Mouse (Mus musculus) left cerebral cortex, adult 8-10 months (tissue): Measurements from ENCODE around the gene Ifna1. TPM values are rescaled to one million over a fixed set of nuclear protein-coding genes. Genes with fewer than 3 reads are reported as not detected.
"Not testable (repeated sequence)": the region's sequence is repeated elsewhere in the genome, so short reads cannot be mapped to it uniquely, and the experiment has no call there.

Experiments used
- DNase-seq, 2 experiments: peaks; one replicate each; pipeline ENCODE4 v3.0.0; 2022; ENCODE audit warnings: low spot score in 2 of 2
- total RNA-seq, 4 experiments: library from RNA; stranded (reverse); gene quantifications; 2 replicates each; pipeline ENCODE4 v1.2.4; 2022

The Ifna1 gene
- not detected for total RNA-seq

GRCm38 (mm10) chr4:88849698-88850097, at the start of gene Ifna1:
Gene Ifna1 (plus strand): TSS chr4:88850087.
- no peak for DNase-seq

DNA sequence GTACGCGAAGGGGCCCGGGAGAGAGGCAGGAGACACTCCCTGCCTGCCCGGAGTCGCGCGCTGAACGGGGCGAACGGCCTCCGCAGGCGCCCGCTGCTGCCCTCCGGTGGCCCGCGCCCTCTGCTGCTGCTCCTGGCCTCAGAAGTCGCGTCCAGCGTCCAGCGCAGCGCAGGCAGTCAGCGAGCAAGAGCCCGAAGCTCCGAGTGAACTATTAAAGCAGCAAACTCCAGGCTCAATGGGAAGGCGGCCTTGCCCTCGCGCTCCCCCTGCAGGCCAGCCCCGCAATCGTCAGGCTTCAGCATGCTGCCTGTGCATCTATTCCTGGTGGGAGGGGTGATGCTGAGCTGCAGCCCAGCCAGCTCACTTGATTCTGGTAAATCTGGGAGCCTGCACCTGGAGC, 46.9 kb upstream of the Ifna1 start, which contains the start of gene Gm13287:
TSS of gene Gm13287 (plus strand) at position 301 of the 400 bp plus-strand sequence.
- not testable (repeated sequence) for DNase-seq

- not testable (repeated sequence) for DNase-seq
Measured at GRCm38 (mm10) chr4:88805231-88805630, 44.7 kb upstream of the Ifna1 start, which contains the start of gene Gm13288. Gene Gm13288 (plus strand): TSS chr4:88805531.

GRCm38 (mm10) chr4:88805761-88806160, 44.1 kb upstream of the Ifna1 start:
- not testable (repeated sequence) for DNase-seq

GRCm38 (mm10) chr4:88815928-88816327, 34.0 kb upstream of the Ifna1 start, which contains the start of gene Ifna7:
Gene Ifna7 (plus strand): TSS chr4:88816228.
- no peak for DNase-seq

- DNase-seq = no peak
Measured at GRCm38 (mm10) chr4:88819659-88820058, 30.2 kb upstream of the Ifna1 start, which contains the start of gene Ifna11. Gene Ifna11 (plus strand): TSS chr4:88819959.

DNA sequence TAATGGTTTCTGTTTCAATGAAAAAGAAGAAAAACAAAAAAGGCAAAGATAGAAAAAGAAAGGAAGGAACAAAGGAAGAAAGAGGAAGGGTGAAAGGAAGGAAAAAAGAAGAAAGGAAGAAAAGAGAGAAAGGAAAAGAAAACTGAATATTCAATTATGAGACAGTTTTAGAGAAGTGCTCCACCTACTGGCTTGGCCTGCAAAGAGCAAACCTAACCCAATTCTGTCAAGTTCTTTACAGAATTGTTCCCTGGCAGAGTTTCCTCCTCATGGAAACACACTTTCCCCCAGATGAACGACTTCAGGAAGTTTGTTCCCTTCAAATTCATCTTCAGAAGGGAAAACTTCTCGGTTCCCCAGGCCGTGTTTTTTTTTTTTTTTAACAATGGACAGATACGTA, 26.9 kb upstream of the Ifna1 start:
- no peak for DNase-seq

GRCm38 (mm10) chr4:88827116-88827515, 22.8 kb upstream of the Ifna1 start, which contains the start of gene Ifna6:
Gene Ifna6 (plus strand): TSS chr4:88827416.
- not testable (repeated sequence) for DNase-seq

DNA sequence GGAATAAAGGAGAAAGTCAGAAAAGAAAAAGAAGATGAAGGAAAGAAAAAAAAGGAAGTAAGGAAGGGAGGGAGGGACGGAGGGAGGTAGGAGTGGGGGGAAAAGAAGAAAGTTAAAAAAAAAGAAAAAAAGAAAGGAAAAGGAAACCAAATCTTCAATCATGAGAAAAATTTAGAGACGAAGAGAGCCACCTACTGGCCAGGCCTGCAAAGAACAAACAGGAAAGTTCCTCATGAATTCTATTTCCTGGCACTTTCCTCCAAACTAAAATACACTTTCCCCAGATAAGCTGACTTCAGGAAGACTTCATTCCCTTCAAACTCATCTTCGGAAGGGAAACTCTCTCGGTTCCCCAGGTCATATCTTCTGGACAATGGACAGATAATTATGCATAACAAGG, 19.4 kb upstream of the Ifna1 start:
- no peak for DNase-seq

DNA sequence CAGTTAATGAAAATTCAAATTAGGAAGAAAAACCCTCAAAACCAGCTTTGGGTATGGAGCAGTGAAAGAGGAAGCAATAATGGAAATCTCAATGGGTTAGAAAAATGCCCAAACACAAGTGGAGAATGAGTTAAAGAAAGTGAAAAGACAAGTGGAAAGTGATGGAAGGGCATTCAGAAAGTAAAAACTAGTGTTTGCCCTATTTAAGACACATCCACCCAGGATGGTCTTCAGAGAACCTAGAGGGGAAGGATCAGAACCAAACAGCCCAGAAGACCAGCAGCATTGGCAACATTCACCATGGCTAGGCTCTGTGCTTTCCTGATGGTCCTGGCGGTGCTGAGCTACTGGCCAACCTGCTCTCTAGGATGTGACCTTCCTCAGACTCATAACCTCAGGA, 14.7 kb upstream of the Ifna1 start, which contains the start of gene Ifna5:
TSS of gene Ifna5 (plus strand) at position 301 of the 400 bp plus-strand sequence.
- not testable (repeated sequence) for DNase-seq

- DNase-seq = no peak
Measured at GRCm38 (mm10) chr4:88838828-88839227, 11.1 kb upstream of the Ifna1 start.

GRCm38 (mm10) chr4:88840058-88840457, 9.8 kb upstream of the Ifna1 start:
- no peak for DNase-seq

GRCm38 (mm10) chr4:88841438-88841911, 8.4 kb upstream of the Ifna1 start, which contains the start of gene Ifna4:
Gene Ifna4 (plus strand): TSS chr4:88841861.
- no peak for DNase-seq

DNA sequence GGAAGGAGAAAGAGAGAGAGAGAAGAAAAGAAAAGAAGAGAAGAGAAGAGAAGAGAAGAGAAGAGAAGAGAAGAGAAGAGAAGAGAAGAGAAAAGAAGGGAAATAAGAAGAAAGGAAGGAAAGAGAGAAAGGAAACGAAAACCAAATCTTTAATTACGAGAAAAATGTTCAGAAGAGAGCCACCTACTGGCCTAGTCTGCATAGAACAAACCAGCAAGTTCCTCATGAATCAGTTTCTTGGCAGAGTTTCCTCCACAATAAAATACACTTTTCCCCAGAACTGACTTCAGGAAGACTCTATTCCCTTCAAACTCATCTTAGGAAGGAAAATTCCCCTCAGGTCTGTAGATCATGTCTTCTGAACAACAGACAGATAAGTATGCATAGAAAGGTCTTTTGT, 4.6 kb upstream of the Ifna1 start:
- DNase-seq = no peak

- no peak for DNase-seq
Measured at GRCm38 (mm10) chr4:88851026-88851763, 1.3 kb downstream of the Ifna1 start.

- DNase-seq = no peak
Measured at GRCm38 (mm10) chr4:88859214-88859613, 9.3 kb downstream of the Ifna1 start.

DNA sequence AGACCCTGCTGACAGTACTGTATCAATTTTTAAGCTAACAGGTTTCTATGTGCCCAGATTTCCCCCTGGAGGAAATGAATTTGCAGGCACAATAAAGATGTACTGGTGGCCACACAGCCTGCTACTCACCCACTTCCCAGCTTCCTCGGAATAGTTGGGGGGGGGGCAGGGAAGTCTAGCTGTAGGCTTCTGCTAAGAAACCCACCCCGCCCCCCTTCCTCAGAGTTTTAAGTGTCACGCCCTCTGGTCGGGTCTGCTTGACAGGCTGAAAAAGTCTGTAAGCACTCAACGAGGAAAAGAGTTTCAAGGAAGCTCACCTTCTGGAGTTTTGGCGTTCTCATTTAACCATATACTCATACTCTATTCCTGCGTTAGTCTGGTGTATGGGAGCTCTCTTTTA, 13.4 kb downstream of the Ifna1 start:
- DNase-seq = no peak

DNA sequence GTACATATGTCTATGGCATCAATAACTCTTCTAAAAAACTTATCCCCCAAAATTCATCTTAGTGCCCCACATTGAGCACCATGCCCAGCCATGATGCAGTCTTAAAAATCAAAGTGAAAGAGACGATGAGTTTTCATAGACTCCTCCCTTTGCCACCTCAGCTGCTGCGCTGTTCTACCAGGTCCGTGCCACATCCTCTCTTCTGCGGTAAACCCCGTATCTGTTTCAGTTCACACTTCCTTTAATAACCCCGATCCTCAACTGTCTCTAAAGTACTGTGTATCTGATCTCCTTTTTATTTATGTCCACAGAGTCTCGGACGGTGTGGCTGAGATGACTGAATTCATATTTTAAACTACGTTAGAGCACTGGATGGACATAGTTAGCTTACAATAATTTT, 14.7 kb downstream of the Ifna1 start:
- no peak for DNase-seq

DNA sequence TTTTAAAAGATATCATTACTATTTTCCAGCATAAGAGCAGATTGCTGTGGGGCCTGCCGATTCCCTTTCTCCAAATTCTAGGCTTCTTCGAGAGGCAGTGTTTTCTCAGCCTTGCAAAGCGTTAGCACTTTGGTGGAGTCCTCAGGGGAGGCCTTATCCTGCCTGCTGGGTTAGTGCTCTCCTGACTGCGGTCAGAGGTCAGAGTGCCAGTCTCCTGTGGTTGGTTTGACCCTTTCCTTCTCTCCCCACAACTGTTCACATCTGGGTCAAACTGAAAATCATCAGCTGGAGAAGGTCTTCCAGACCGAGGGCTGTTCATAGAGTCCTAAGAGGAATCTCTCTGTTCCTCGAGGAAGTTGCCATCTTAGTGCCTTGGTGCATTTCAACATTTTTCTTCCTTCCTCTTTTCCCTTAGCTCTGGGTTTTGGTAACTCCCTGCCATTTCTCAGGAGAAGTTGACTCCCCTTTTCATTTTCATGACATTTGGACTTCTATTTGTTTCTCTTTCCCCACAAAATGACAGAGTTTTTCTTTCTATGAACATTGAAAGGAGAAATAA, 15.2 kb downstream of the Ifna1 start:
- DNase-seq = no peak

DNA sequence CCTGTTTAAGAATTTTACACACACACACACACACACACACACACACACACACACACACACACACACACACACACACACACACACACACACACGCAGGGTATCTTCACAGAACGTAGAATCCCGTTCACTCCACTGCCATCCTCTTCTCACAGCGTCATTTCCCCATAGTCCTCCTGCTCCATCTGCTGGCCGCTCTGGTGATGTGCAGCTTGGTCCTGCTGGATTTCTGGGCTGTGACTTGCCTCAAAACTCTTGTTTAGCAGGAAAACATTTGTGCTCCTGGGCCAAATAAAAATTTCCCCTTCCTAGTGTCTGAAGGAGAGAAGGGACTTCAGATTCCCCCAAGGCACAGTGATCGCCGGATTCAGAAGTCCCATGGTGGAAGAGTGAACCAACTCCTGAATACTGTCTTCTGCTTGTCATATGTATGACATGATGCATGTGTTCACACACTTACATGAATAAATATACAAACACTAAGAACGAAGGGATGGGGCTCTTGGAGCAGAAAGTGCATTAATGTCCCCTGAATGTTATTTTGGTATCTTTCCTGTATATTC, 17.6 kb downstream of the Ifna1 start:
- DNase-seq = peak in 1 of 2 experiments; percentile 63

DNA sequence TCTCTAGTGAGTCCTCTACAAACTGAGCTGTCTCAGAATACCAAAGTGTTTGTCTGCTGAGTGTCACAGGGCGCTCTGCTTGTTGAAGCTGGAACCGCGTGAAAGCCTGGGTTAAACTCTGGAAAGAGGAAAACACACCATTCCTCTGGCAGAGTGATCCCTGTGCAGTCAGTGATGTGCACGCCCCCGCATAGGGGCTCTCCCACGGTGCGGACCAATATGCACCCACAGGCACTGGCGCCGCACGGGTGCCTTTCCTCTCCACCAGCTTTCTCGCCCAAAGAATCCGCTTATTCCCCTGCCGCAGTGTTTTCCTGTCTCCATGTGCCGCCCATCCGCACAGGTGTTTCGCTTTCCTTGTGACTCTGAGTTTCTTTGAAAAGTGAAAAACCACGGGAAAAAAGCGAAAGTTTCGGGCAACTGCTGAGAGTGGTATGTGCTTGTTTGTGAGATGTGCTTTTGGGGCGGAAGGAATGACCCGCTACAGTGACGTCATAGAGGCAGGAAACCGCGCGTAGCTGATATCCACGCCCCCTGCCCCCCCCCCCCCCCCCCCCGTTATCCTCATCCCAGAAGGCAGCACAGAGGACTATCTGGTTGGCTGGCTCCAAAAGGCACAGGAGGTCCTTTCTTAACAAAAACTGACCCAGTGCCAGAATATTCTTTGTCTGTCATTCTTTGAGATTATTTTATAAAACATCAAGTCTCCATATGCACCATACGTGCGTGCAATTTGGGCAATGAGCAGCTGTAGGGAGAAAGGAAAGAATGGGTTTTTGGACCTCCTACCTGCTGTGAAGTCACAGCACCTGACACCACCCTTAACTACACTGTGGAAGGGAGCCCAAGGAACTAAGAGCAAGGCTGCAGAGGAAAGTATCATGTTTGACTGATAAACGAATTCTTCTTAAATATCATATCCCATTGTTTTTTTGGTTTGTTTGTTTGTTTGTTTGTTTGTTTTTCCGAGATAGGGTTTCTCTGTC, 18.3 kb downstream of the Ifna1 start:
- DNase-seq = peak in 1 of 2 experiments; percentile 3
